Mouse (Mus musculus) layer of hippocampus, postnatal 10 days (tissue): Measurements from ENCODE around the gene Nutf2-ps1. TPM values are rescaled to one million over a fixed set of nuclear protein-coding genes. Genes with fewer than 3 reads are reported as not detected.

Source experiments
- total RNA-seq, 2 experiments: library from RNA; stranded (reverse); gene quantifications; 2 replicates each; pipeline ENCODE4 v1.2.3; 2021

The Nutf2-ps1 gene
- total RNA-seq, 2 experiments from 2014 or later: 53.4 to 65.1 TPM

Other genes with a start within 250 kb of the Nutf2-ps1 start
- not detected for gene Gm10197, start 217.3 kb downstream of the Nutf2-ps1 start, total RNA-seq
- 10 to 100 TPM; 37.2 to 38.9 TPM for gene Smndc1, start 198.5 kb downstream of the Nutf2-ps1 start, total RNA-seq
- gene Dusp5, start 60.0 kb downstream of the Nutf2-ps1 start, total RNA-seq: 10 to 100 TPM in 1 of 2 experiments, 1 to 10 TPM in 1; 9.3 to 10.1 TPM
- 10 to 100 TPM; 41.5 to 44.4 TPM for gene Smc3, start 11.3 kb upstream of the Nutf2-ps1 start, total RNA-seq
- gene Rbm20, start 88.2 kb upstream of the Nutf2-ps1 start, total RNA-seq: 1 to 10 TPM; 2.1 to 3.0 TPM